ENCODE assay signal across 8 mouse cellular contexts in genomic region chrX:161716503-161716864, GRCm38 (mm10). TPM values are rescaled to one million over a fixed set of nuclear protein-coding genes. Genes with fewer than 3 reads are reported as not detected.
DNase-seq lines count a peak whose midpoint lies in the region; ATAC-seq and TF ChIP-seq lines count a peak whose summit lies in the region.

No protein-coding gene starts in this region.

- 60% methylated on average over 9 of the region's 9 CpGs for WGBS in lung, adult 2 months
- WGBS in forebrain, embryonic 13.5 days = 27% methylated on average over 9 of the region's 9 CpGs
- 38% methylated on average over 4 of the region's 9 CpGs for WGBS in limb, embryonic 13.5 days
- 31% methylated on average over 4 of the region's 9 CpGs for WGBS in olfactory bulb, adult 2 months

- no peak for TF ChIP-seq CTCF in lung, adult 2 months (IDR thresholded peaks at IDR 0.05; ENCODE audit: insufficient read depth, low read length)
- no peak for TF ChIP-seq CTCF in olfactory bulb, adult 2 months (IDR thresholded peaks at IDR 0.05; ENCODE audit: insufficient read depth, low read depth, low read length)

- DNase-seq in lung, adult 2 months = no peak
- no peak for DNase-seq in lung, postnatal 14 days
- DNase-seq in left cerebral cortex, adult 9 months (ENCODE audit: low spot score in 2 of 2) = no peak
- DNase-seq in gastrocnemius, postnatal 36 days = no peak

- H3K36me3 ChIP-seq in forebrain, embryonic 13.5 days (ENCODE audit: poor library complexity, severe bottlenecking) = no peaks in the 10 kb centered on the region
- no peaks in the 10 kb centered on the region for H3K36me3 ChIP-seq in limb, embryonic 13.5 days

- ATAC-seq in forebrain, embryonic 13.5 days = peak; percentile 16
- no peak for ATAC-seq in limb, embryonic 13.5 days (ENCODE audit: low FRiP score, low read depth)
- no peak for ATAC-seq in cerebellum, adult (ENCODE audit: insufficient number of reproducible peaks, low FRiP score, low TSS enrichment)

- no peak for TF ChIP-seq POLR2A in lung, adult 2 months (IDR thresholded peaks at IDR 0.05; ENCODE audit: borderline replicate concordance, extremely low read depth, low read depth, low read length)
- TF ChIP-seq POLR2A in olfactory bulb, adult 2 months (IDR thresholded peaks at IDR 0.05; ENCODE audit: insufficient read depth, low read depth, low read length) = no peak

- H3K9me3 ChIP-seq in forebrain, embryonic 13.5 days (replicated peaks) = no peaks in the 10 kb centered on the region
- H3K9me3 ChIP-seq in limb, embryonic 13.5 days = no peaks in the 10 kb centered on the region

- H3K27ac ChIP-seq in forebrain, embryonic 13.5 days = no peak overlapping the region
- H3K27ac ChIP-seq in limb, embryonic 13.5 days = no peak overlapping the region
- peak overlapping the region; percentile 87 for H3K27ac ChIP-seq in olfactory bulb, adult 2 months (ENCODE audit: insufficient read depth, low read depth, low read length)

- peaks cover 10% of the 10 kb centered on the region; the same call in 1 of the 2 replicates for H3K27me3 ChIP-seq in forebrain, embryonic 13.5 days
- H3K27me3 ChIP-seq in limb, embryonic 13.5 days = peaks cover 78% of the 10 kb centered on the region

- H3K4me3 ChIP-seq in lung, adult 2 months (replicated peaks; ENCODE audit: extremely low read depth, low read depth, low read length) = peak overlapping the region; percentile 55
- H3K4me3 ChIP-seq in forebrain, embryonic 13.5 days = peak overlapping the region; percentile 60
- H3K4me3 ChIP-seq in limb, embryonic 13.5 days = peak overlapping the region; percentile 54
- peak overlapping the region; percentile 75 for H3K4me3 ChIP-seq in olfactory bulb, adult 2 months (ENCODE audit: insufficient read depth, low read depth, low read length)

- peak overlapping the region; percentile 76; the same call in 1 of the 2 replicates for H3K9ac ChIP-seq in forebrain, embryonic 13.5 days
- H3K9ac ChIP-seq in limb, embryonic 13.5 days = no peak overlapping the region

- intact Hi-C loops in gastrocnemius, postnatal 36 days (cut with DNase I) = loop anchor here (5.0 kb wide), 1 partner anchor 66 kb away; no protein-coding TSS in a partner anchor

- H3K4me1 ChIP-seq in lung, adult 2 months (ENCODE audit: control insufficient read depth, insufficient read depth, low read length) = peaks cover 5% of the 10 kb centered on the region; the same call in 1 of the 2 replicates
- H3K4me1 ChIP-seq in forebrain, embryonic 13.5 days = 0 out of 2 replicates have a peak, but pooled peaks cover 3% of the 10 kb centered on the region
- no peaks in the 10 kb centered on the region for H3K4me1 ChIP-seq in limb, embryonic 13.5 days
- 0 out of 2 replicates have a peak, but pooled peaks cover 2% of the 10 kb centered on the region for H3K4me1 ChIP-seq in olfactory bulb, adult 2 months (ENCODE audit: control insufficient read depth, insufficient read depth, low read length)

- H3K4me2 ChIP-seq in forebrain, embryonic 13.5 days = peak overlapping the region; percentile 74
- peak overlapping the region; percentile 89 for H3K4me2 ChIP-seq in limb, embryonic 13.5 days (replicated peaks)

RNA-seq across cellular contexts. Expression of gene Rai2, which starts 0.4 kb away (rescaled TPM):
- 8.4 and 8.6 TPM in 2 replicates for polyA plus RNA-seq in lung, adult 2 months (2012; rRNA removed)
- 10.5 and 13.2 TPM in 2 replicates for polyA plus RNA-seq in forebrain, embryonic 13.5 days (2015; fragmentation: Nextera tagmentation; extraction: Ambion mirVana)
- 3.8 and 4.4 TPM in 2 replicates for polyA plus RNA-seq in limb, embryonic 13.5 days (2015; fragmentation: Nextera tagmentation; extraction: Ambion mirVana)
- polyA plus RNA-seq in olfactory bulb, adult 2 months (2012; ENCODE audit: insufficient read depth, insufficient read length, low replicate concordance, missing spikeins) = not detected in 2 replicates
- total RNA-seq in gastrocnemius, postnatal 36 days (2021) = 10 to 100 TPM; 18.6 to 25.5 TPM
